Mouse (Mus musculus) lung, postnatal 0 days (tissue): ENCODE measurements around the gene Nxpe4.

Source experiments
- CTCF ChIP-seq: IDR thresholded peaks from 2 replicates; pipeline ENCODE4 v1.5.1; 2016; ENCODE audit warnings: antibody characterized with exemption, mild to moderate bottlenecking
- EP300 ChIP-seq: IDR thresholded peaks from 2 replicates; pipeline ENCODE4 v1.6.1; 2016; ENCODE audit warnings: antibody characterized with exemption, mild to moderate bottlenecking, control low read depth

- TF ChIP-seq CTCF (no peak), EP300 (no peak)
These were observed 83.7 kb downstream of the Nxpe4 start for GRCm38 (mm10) chr9:48245525-48245924.
